Mouse (Mus musculus) stomach, postnatal 0 days (tissue): ENCODE results near the gene Adipor2.

Source experiments
- CTCF ChIP-seq: IDR thresholded peaks from 2 replicates; pipeline ENCODE4 v1.5.1; 2016; ENCODE audit warnings: antibody characterized with exemption, low read depth, mild to moderate bottlenecking, moderate library complexity
- EP300 ChIP-seq: optimal IDR thresholded peaks from 2 replicates; pipeline ENCODE3; 2016; ENCODE audit warnings: antibody characterized with exemption

GRCm38 (mm10) chr6:119460391-119460790 lies 42.9 kb upstream of the Adipor2 start:
- TF ChIP-seq EP300: no peak
- no peak for TF ChIP-seq CTCF
